Mouse (Mus musculus): Measurements from ENCODE around the gene Runx2.

DNA sequence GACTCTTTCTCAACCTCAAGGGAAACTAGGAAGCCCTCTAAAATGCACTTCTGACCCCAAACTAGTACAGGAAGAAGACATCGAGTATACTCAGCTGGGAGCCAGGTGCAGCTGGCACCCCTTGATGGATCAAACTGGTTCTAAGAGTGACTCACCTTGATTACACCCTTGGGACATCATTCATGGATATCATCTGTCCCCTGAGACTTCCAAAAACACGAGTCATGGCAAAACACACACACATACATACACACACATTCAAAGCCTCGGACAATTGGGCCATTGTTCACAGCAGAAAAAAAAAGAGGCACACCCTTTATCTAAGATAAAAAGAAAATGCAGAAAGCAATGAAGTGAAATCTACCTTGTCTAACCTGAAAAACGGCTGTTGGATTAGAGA, 266.7 kb downstream of the Runx2 start:
- TF ChIP-seq HCFC1 (IDR thresholded peaks at IDR 0.05; ENCODE audit: borderline replicate concordance, insufficient read depth, low read length) (no peak), ZNF384 (IDR thresholded peaks at IDR 0.05; ENCODE audit: low read depth, low read length) (no peak), MAFK (IDR thresholded peaks at IDR 0.05; ENCODE audit: insufficient read depth, low read depth, low read length) (no peak), ZC3H11A (IDR thresholded peaks at IDR 0.05; ENCODE audit: borderline replicate concordance, low read depth, low read length) (no peak), CHD2 (IDR thresholded peaks at IDR 0.05; ENCODE audit: low read depth, low read length) (no peak)

Measured in ES-E14 (cell line).